Mouse (Mus musculus) stomach, postnatal 0 days (tissue): ENCODE measurements around the gene Gm15013.

Experiments
- CTCF ChIP-seq: IDR thresholded peaks from 2 replicates; pipeline ENCODE4 v1.5.1; 2016; ENCODE audit warnings: antibody characterized with exemption, low read depth, mild to moderate bottlenecking, moderate library complexity
- EP300 ChIP-seq: optimal IDR thresholded peaks from 2 replicates; pipeline ENCODE3; 2016; ENCODE audit warnings: antibody characterized with exemption

DNA sequence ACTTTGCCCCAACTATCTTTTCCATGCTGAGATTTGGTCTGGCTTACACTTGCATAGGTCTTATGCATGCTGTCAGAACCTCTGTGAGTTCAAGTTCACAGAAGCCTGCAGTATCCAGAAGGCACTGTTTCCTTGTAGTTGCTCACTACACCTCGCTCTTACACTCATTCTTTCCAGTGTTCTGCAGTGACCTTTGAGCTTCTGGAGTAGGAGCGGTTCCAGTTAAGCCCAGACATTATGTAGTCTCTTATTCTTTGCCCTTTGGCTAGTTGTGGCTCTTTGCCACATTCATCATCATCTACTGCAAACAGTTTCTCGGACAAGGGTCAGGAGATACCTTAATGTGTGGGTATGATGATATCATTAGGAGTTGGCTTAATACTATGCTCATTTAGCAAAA lies 16.3 kb upstream of the Gm15013 start:
- TF ChIP-seq CTCF, result no peak
- no peak for TF ChIP-seq EP300
